Mouse (Mus musculus): ENCODE results near the gene Stra6.

The Stra6 gene

DNA sequence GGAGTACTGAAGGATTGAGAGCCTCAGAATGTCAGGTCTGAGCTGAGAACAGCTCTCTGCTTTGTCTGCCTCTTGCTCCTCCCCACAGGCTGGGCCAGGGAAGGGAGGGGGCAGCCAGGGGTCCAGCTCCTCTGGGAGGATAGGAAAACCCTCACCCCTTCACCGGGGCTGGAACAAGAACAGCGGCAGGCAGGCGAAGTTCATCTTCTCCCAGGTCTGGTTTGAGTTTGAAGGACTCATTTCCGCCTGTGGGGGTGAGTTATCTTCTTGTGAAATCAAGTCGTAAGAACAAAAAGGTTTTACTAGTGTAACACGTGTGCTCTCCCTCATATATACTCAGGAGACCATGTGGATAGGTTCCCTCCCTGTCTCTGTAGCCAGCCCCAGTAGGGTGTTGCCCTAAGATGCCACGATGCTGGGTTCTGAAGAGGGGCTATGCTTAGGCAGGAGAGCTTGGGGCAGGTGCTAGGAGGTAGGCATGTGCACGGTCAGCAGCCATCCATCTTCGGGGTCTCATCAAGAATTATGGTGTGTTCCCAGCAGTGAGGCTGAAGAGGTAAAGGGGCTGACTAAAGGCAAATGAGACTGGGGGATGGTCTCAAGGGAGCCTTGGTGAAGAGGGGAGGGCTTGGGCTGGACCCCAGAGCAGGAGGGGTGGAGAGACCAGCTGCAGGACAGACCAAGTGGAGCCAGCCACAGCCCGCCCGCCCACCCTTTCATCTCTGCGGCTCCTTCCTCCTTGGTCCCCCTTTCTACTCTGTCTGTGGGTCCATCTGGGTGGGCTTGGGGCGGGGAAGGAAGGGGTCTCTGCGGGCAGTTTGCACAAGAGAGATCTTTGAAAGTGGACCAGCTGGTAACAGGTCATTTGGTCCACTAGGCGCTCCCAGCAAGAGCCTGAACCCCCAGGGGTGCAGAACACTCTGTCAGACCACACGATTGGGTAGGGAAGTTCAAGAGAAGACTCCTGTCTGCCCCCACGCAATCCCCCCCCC is 70.6 kb downstream of the Stra6 start:
- DNase-seq (ENCODE audit: low spot score): no peak

DNA sequence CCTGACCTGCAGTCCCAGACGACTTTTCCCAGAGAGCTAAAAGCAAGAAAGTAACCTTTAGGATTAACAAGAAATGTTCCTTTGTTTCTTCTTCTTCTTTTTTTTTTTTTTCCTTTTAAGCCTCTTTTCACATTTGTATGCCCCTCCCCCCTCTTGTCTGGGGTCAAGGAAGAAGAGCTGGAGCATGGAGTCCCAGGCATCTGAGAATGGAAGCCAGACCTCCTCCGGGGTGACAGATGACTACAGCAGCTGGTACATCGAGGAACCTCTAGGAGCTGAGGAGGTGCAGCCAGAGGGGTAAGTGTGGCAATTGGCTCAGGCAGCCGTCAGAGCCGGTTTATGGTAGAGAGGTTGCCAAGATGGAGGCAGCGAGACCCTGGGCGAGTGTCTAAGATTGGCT is 71.3 kb downstream of the Stra6 start:
- DNase-seq (ENCODE audit: low spot score): no peak

DNA sequence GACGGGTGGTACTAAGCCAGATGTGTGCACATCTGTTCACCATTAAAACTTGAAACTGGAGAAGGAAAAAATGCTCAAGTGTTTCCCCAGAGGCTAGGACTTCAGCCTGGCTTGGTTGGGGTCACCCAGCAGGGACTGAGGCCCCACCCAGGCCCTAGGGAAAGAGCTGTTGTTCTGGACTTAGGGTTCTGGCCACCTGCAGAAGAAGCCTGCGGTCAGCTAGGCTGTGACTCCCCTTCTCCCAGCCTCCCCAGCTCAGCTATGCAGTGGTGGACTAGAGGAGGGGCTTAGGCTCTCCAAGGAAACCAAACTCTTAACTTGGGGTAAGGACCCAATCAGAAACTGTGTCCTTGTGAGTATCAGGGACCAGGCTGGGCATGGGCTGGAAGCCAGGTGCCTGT is 72.3 kb downstream of the Stra6 start:
- DNase-seq (ENCODE audit: low spot score): no peak

DNA sequence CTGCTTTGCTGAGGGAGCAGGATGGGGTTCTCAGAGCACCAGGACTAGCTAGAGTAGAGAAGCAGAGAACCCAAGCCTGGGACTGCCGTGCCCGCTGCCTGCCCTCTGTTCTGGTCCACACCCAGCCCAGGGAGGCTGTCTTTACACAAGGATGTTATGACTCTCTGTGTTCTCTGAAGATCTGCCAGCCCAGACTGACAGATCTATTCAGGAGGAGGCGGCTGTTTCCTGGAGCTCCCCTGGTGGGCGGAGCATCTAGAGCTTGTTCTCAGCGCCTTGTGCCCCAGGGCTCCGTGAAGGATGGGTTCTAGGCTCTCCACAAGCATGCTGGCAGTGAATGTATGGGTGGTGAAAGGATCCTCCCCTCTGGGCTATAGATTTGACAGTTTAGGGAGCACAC is 76.4 kb downstream of the Stra6 start:
- DNase-seq (ENCODE audit: low spot score): no peak

DNA sequence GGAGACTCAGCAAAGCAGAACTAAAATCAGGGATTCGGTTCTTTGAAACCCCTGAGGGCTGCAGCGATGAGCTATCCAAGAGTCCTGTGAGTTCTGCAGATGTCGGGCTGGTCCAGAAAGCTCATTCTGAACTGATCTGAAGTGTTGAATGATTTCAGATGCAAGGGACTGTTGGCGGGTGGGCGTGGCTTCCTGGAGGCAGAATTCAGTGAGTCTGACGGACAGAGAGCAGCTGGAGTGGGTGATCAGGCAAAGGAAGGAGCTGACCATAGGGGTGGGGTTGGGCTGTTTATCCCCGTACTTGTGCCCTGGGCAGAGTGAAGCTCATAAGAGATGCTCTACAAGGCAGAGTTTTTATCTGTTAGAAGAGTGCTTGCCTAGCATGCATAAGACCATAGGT is 79.8 kb downstream of the Stra6 start:
- no peak for DNase-seq (ENCODE audit: low spot score)

DNA sequence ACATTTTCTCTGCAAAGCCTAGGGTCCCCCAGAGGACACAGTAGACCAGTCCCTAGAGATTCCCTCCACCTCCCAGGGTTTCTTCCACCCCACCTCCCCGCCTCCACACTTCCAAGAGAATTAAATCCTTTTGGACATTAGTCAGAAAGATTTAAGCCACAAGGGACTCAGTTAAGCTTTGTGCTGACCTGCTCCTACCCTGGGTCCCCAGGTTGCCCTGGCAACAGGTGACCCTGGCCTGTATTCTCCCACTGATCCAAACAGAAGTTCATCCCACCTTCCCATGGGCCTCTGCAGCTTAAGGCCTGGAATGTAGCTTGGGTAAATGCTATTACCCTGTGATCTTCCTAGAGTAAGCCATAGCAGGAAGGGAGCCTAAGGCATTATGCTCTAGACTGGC is 81.1 kb downstream of the Stra6 start:
- DNase-seq (ENCODE audit: low spot score): no peak

DNA sequence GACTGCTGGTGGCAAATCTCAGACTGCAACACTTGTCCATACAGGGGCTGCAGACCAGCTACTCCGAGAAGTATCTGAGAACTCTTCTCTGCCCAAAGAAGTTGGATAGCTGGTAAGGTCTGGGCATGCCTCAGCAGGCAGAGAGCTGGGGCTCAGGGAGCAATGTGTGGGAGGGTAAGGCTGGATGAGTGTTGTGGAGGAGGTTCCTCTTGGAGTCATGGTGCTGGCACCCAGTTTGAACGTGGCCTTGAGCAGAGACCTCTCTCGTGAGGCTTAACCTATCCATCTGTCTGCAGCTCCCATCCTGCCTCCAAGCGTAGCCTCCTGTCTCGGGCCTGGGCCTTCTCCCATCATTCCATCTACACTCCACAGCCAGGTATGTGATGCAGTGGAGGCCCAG is 81.8 kb downstream of the Stra6 start:
- no peak for DNase-seq (ENCODE audit: low spot score)

DNA sequence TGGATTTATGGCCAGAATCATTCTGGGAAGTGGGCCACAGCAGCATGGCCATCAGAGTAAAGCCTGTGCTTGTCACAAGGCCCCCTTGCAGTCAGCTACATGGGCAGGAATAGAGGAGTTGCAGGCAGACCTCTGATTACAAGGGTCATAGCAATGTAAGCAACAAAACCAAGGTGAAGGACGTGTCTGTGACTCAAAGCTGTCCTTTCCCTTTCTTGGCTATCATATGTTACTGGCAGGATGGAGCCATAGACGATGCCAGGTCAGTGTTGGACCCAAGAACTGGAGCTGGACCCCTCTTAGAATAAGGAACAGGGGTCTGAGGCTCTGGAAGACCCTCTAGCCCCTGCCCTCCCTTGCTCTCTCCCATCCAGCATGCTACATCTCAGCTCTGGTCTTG is 85.2 kb downstream of the Stra6 start:
- no peak for DNase-seq (ENCODE audit: low spot score)

DNA sequence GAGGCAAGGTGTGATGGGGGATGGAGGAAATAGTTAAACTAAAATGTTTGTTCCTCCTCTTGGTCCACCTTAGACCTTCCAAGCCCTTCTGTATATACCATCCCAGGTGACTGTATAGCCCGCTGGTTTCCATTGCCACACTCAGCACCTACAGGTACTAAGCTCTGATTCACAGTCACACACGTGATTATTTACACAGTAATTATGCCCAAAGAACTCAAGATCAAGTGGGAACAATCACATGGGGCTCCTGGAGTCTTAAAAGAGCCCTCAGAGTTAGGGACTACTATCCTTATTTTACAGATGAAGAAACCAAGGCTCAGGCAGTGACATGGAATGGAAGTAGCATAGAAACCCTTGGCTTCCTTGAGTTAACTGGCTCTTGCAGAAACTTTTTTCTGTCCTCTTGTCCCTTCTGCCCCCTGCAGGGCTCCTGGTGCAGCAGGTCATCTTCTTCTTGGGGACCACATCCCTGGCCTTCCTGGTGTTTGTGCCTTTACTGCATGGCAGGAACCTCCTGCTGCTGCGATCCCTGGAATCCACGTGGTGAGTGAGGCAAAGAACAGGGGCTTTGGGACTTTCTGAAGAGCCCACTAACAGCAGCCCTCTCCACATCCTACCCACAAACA is 87.3 kb downstream of the Stra6 start:
- DNase-seq (ENCODE audit: low spot score): no peak

DNA sequence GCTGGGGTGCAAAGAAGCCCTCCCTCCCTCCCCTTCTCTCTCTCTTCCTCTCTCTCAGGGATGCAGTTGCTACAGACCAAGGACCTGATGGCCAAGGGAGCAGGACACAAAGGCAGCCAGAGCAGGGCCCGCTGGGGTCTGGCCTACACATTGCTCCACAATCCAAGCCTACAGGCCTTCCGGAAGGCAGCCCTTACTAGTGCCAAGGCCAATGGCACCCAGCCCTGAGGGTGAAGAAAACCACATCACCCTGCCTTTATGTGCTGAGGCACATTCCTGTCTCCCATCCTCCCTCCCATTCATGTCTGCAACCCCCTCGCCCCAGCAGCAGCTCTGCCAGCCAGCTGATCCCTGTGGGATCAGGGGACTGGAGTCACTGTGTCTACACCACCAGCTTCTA is 89.5 kb downstream of the Stra6 start:
- no peak for DNase-seq (ENCODE audit: low spot score)

DNA sequence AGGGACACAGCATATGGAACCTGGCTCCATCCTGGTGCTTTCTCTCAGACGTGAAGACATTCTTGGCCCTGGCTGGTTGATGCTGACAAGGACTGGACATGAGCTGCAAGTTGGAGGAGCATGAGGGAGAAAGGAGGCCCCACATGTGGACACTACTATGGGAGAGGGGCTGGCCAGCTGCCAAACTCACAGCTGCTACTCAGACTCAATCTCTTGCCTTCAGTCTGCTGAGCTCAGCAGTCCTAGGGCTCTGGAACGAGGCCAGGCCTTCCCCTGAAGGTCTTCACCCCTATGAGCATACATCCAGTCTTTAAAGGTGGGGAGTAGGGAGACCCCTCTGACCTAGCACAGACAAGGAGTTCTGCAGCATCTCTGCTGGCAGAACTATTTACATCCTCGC is 91.8 kb downstream of the Stra6 start:
- peak; percentile 56 for DNase-seq (ENCODE audit: low spot score)

DNA sequence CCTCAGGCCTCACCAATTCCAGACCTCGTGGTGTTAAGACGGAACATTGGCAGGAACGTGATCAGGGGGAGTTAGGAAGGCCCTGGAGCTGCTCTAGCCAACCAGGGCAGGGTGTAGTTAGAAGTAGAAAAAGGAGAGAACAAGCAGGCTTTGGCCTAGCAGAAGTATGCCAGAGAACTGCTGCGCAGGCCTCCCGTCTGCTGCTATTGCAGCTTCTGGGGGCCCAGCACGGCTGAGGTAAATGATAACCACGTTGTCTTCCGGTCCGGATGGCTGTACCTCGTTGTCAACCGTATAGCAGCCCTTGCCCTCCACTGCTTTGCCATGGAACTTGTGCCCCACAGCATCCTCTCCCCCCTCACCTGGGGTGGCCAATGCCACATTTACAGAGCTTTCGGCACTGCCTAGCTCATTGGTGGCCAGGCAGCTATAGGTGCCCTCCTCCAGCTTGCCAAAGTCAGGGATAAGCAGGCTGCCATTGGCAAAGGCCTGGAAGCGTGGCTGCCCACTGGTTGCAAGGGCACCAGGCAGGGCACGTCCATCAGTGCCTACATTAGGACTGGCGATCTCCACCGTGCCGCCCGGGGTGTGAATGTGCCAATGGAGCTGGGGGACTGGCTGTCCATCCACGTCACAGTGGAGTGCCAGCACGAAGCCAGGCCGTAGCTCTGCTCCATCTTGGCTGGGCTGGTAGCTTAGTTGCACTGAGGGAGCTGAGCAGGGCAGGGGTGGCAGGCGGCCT is 93.4 kb downstream of the Stra6 start:
- no peak for DNase-seq (ENCODE audit: low spot score)

DNA sequence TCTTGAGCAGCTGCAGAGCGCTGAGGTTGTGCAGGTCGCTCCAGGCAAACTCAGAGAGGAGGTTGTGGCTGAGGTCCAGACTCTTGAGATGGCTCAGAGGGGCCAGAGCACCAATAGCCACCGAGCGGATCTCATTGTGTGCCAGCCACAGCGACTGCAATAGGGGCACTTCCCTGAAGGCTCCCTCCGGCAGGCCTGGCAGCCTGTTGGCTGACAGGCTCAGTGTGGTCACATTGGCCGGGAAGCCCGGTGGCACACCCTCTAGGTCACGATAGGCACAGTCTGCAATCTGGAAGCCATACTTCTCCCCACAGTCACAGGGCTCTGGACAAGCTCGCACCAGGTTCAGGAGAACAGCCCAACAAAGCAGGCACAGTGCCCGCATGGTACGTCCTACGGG is 94.2 kb downstream of the Stra6 start:
- DNase-seq (ENCODE audit: low spot score): no peak

DNA sequence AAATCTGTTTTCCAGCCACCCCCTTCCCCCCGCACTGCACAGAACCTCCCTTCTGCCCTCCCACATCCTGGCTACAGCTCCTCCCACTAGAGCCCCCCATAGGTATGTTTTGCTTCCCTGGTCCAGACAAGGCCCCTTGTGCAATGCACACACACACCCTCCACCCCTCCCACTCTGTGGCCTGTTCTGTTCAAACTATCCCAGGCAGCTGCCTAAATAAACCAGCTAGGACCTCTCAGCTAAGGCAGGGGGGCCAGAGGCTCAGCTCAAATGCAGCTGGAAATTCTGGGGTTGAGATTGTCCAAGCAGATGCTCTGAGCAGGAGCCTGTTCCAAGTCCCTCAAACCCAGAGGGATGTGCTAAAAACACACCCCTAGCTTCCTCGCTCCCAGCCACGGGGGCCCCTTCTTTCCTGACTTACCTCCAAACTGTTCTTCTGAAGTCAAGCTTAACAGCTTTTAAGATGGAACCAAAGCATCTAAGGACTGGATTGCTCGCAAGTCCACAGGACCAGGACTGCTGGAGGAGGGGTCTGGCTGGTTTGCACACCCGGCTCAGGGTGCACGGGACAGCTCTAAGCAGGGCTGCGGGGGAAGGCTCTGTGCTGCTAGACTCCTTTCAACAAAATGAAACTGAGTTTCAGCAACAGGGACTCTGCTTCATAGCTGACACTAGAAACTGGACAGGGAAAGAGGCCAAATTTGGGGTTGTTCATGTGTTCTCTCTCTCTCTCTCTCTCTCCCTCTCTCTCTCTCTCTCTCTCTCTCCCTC is 95.1 kb downstream of the Stra6 start:
- no peak for DNase-seq (ENCODE audit: low spot score)

DNA sequence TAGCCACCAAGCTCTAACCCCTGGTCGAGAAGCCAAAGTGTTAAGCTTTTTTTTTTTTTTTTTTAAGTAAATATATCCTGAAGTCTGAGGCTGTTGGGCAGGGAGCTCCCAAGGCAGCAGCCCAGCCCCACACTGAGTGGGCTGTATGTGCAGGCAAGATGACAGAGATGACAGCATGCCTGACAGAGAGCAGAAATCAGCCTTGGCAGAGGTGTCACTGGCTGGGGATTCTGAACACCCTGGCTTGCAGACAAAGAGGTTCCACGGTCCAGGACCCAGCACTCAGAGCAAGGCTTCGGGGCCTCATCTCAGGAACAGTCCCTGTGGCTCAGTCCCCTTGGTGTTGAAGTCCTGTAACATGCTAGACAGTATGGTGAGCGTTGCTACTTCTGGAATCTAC is 96.3 kb downstream of the Stra6 start:
- DNase-seq (ENCODE audit: low spot score): no peak

DNA sequence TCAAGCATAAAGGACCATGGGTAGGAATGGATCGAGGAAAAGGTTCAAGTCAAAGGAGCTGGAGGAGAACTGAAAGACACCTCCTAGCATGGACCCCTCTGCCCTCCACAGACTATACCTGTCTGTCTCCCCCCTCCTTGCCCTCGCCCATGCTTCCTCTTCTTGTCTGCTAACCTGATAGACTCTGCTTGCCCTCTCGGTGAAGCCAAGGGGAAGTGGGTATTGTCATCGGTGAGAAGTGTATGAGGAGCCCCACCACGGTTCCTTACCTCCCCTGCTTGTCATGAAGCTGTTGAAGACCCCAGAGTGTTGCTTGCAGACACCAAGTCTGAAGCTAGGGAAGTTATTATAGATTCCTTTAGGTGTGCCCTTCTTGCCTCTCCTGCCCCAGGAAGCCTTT is 96.7 kb downstream of the Stra6 start:
- DNase-seq (ENCODE audit: low spot score): no peak

DNA sequence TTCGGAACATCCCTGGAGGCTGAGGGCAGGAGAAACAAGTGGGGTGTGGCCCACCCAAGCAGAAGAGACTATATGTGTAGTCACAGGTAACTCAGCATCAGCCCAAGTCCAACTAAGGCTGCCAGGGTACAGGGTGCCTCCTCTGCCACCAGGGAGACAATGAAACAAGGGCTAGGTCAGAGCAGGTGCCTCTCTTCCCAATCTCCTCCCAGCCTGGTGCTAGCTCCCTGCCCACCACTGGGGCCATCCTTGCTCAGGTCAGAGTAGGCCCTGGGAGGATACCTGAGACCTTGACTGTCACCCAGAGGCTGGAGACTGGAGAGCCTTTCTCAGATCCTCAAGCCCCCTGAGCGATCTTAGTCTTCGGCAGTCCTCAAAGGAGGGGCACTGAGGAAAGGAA is 98.6 kb downstream of the Stra6 start:
- no peak for DNase-seq (ENCODE audit: low spot score)

DNA sequence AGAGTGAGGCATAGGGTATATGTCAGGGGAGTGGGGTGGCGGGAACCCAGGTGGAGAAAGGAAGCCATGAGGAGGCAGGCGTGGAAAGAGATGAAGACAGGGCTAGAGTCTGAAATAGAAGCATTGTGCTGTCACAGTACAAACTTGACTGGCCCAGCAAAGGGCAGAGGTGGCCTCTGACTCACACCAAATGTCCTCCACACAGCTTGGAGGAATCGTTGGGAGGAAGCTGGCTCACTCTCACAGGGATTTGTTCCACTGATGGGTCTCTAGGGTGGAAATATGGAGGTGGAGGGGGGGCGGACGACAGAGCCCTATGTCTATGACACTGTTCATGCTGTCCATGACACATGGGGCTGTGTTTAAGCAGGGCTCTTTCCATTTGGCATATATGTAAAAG is 99.6 kb downstream of the Stra6 start:
- DNase-seq (ENCODE audit: low spot score): no peak

DNA sequence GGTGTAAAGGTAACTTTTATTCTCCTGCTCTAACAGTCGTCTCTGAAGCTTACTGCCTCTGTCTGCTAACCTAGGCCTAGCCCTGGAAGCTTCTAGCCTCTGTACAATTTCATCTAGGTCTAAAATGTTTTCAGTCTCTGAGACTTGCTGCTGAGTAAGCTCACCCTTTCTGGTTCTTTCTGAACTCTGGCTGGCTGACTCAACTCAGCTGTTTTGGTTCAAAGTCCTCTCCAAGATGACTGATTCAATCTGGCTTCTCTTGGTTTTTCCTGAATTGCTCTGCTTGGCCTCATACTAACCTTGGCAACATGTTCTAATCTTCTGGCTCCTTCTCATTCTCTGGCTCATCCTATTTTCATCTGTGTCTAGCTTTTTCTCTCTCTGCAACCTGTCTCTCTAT is 102.2 kb downstream of the Stra6 start:
- no peak for DNase-seq (ENCODE audit: low spot score)

DNA sequence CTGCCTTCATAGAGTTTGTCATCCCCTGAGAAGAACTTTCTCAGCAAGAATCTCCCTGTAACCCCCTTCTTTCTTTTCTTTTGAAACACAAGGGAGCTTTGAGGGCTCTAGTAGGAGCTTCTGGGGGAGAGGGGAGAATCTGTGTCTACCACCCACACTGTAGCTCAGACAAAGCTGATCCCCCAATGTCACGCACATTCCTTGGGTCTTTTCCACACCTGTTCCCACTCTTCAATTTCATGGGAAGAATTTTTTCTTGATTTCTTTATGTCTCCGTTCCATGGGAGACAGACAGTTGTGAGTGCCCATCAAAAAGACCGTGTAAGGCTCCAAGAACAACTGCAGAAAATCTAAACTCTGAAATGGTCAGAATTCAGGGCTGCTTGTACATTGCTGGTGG is 105.3 kb downstream of the Stra6 start:
- no peak for DNase-seq (ENCODE audit: low spot score)

DNA sequence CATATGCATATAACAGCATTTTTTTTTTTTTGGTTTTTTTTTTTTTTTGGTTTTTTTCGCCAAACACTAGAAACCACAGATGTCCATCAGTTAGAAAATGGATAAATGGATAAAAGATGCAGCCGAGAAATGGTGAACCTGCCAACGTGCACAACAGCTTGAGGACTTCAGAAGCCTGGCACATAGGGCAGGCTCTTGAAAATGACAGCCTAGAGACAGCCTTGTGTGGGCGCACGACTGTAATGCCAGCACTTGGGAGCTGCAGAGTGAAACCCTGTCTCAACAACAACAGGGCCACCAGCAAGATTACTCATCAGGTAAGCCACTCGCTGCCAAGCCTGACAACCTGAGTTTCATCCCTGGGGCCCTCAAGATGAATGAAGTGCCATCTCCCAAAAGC is 105.8 kb downstream of the Stra6 start:
- DNase-seq (ENCODE audit: low spot score): no peak

DNA sequence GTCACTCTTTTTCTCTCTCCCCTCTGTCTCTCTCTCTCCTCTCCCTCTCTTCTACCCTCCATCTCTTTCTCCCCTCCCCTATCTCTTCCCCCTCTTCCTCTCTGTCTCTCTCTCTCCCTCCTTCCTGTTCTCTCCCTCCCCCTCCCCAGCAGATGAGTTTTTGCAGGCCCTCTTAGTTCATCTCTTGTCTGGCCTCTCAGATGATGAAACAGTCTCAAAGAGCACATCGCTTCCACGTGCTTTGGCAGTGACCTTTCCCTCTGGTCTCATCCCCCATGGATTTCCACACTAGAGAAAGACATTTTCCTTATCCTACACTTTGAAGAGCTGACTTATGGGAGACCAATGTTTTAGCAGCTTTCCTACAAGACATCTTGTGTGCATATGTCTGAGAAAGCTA is 109.3 kb downstream of the Stra6 start:
- DNase-seq (ENCODE audit: low spot score): no peak

Measured in ovary, postnatal 14 days (tissue).